Mouse (Mus musculus): ENCODE measurements around the gene Ica1. TPM values are rescaled to one million over a fixed set of nuclear protein-coding genes. Genes with fewer than 3 reads are reported as not detected.
A peak's percentile ranks its signal among the peaks of the same experiment; 100 is the strongest.

The Ica1 gene
- polyA plus RNA-seq, 1 experiment from 2014 or later, result 11.0 TPM

GRCm38 (mm10) chr6:8765801-8766200 lies 12.5 kb downstream of the Ica1 start:
- whole genome bisulfite sequencing, result 93% methylated on average over 3 of the region's 3 CpGs
- ATAC-seq, result no peak
- no peak overlapping the region for H3K4me3 ChIP-seq (ENCODE audit: low read depth, low read length)

DNA sequence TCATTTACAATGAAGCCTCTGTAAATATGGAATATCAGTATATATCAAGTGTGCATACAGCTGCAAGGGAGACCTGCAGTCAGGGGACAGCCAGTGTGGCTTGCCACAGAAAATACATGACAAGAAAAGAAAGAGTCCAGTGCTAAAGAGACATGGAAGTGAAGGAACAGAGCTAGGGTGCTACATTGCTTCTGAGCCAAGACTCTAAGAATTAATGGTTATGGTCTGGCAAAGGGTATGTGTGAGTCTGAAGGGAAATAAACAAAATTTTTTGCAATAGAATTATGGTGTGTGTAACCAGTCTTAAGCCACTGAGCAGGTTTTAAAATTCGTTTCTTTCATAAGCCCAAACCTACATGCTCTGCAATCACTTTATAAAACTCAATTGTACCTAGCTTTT lies 13.2 kb downstream of the Ica1 start:
- 79% methylated on average over 1 of the region's 1 CpGs for WGBS
- H3K27ac ChIP-seq (ENCODE audit: low read depth, low read length), result no peak overlapping the region
- H3K36me3 ChIP-seq (ENCODE audit: control insufficient read depth, insufficient read depth), result no peaks in the 10 kb centered on the region
- H3K4me3 ChIP-seq (ENCODE audit: low read depth, low read length), result no peak overlapping the region
- no peak for TF ChIP-seq CTCF (IDR thresholded peaks at IDR 0.05; ENCODE audit: low read depth)
- H3K9me3 ChIP-seq (ENCODE audit: control insufficient read depth), result no peaks in the 10 kb centered on the region
- H3K4me1 ChIP-seq (replicated peaks; ENCODE audit: control insufficient read depth, insufficient read depth, low read length), result no peaks in the 10 kb centered on the region
- H3K4me2 ChIP-seq (replicated peaks; ENCODE audit: low read depth), result no peak overlapping the region
- no peaks in the 10 kb centered on the region for H3K27me3 ChIP-seq (replicated peaks; ENCODE audit: control insufficient read depth, insufficient read depth, low read length)
- H3K9ac ChIP-seq (ENCODE audit: low read depth, low read length), result no peak overlapping the region
- no peak for ATAC-seq

More at GRCm38 (mm10) chr6:8765801-8766200, 12.5 kb downstream of the Ica1 start:
- Histone ChIP-seq H3K36me3 (ENCODE audit: control insufficient read depth, insufficient read depth) (no peaks in the 10 kb centered on the region), H3K4me2 (replicated peaks; ENCODE audit: low read depth) (no peak overlapping the region), H3K9me3 (ENCODE audit: control insufficient read depth) (no peaks in the 10 kb centered on the region), H3K27me3 (replicated peaks; ENCODE audit: control insufficient read depth, insufficient read depth, low read length) (no peaks in the 10 kb centered on the region), H3K4me1 (replicated peaks; ENCODE audit: control insufficient read depth, insufficient read depth, low read length) (no peaks in the 10 kb centered on the region; the same call in 1 of the 2 replicates), H3K9ac (ENCODE audit: low read depth, low read length) (no peak overlapping the region), H3K27ac (ENCODE audit: low read depth, low read length) (no peak overlapping the region)
- TF ChIP-seq CTCF (IDR thresholded peaks at IDR 0.05; ENCODE audit: low read depth), result no peak

DNA sequence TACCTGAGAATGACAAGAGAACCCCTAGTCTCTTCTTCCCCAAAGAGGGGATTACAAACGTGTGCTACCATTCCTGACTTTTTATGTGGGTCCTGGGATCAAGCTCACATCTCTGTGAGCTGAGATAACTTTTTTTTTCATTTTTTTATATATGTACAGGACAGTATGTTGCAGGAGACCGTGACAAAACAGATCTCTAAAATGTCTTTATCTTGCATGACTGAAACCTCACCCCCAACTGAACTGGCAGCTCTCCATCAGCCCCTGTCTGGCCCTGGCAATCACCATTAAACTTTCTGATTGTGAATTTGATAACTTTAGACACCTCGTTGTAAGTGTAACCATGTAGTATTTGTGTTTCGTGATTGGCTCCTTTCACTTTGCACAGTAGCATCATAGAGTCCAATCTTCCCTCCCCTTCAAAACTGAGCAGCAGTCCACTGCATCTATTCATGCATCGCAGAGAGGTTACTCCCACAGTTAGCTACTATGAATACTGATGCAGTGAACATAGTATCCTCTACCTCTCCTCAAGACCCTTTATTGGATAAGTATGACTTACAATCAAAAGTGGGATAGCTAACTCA lies 17.5 kb downstream of the Ica1 start:
- Histone ChIP-seq H3K4me3 (ENCODE audit: low read depth, low read length) (no peak overlapping the region), H3K27ac (ENCODE audit: low read depth, low read length) (no peak overlapping the region), H3K9ac (ENCODE audit: low read depth, low read length) (no peak overlapping the region), H3K9me3 (ENCODE audit: control insufficient read depth) (no peaks in the 10 kb centered on the region), H3K4me2 (replicated peaks; ENCODE audit: low read depth) (no peak overlapping the region), H3K27me3 (replicated peaks; ENCODE audit: control insufficient read depth, insufficient read depth, low read length) (no peaks in the 10 kb centered on the region), H3K36me3 (ENCODE audit: control insufficient read depth, insufficient read depth) (no peaks in the 10 kb centered on the region), H3K4me1 (replicated peaks; ENCODE audit: control insufficient read depth, insufficient read depth, low read length) (no peaks in the 10 kb centered on the region)
- ATAC-seq, result no peak
- WGBS, result 78% methylated on average over 5 of the region's 5 CpGs
- TF ChIP-seq CTCF (IDR thresholded peaks at IDR 0.05; ENCODE audit: low read depth), result no peak

GRCm38 (mm10) chr6:8759901-8760300 lies 18.4 kb downstream of the Ica1 start:
- H3K4me2 ChIP-seq (replicated peaks; ENCODE audit: low read depth), result no peak overlapping the region
- WGBS, result 91% methylated on average over 1 of the region's 1 CpGs
- H3K27ac ChIP-seq (ENCODE audit: low read depth, low read length), result no peak overlapping the region
- no peak for TF ChIP-seq CTCF (IDR thresholded peaks at IDR 0.05; ENCODE audit: low read depth)
- H3K27me3 ChIP-seq (replicated peaks; ENCODE audit: control insufficient read depth, insufficient read depth, low read length), result no peaks in the 10 kb centered on the region
- no peaks in the 10 kb centered on the region for H3K9me3 ChIP-seq (ENCODE audit: control insufficient read depth)
- H3K4me3 ChIP-seq (ENCODE audit: low read depth, low read length), result no peak overlapping the region
- H3K9ac ChIP-seq (ENCODE audit: low read depth, low read length), result no peak overlapping the region
- no peak for ATAC-seq
- H3K36me3 ChIP-seq (ENCODE audit: control insufficient read depth, insufficient read depth), result no peaks in the 10 kb centered on the region
- H3K4me1 ChIP-seq (replicated peaks; ENCODE audit: control insufficient read depth, insufficient read depth, low read length), result no peaks in the 10 kb centered on the region

- Histone ChIP-seq H3K4me3 (ENCODE audit: low read depth, low read length) (no peak overlapping the region), H3K36me3 (ENCODE audit: control insufficient read depth, insufficient read depth) (no peaks in the 10 kb centered on the region), H3K27me3 (replicated peaks; ENCODE audit: control insufficient read depth, insufficient read depth, low read length) (no peaks in the 10 kb centered on the region), H3K9me3 (ENCODE audit: control insufficient read depth) (no peaks in the 10 kb centered on the region), H3K9ac (ENCODE audit: low read depth, low read length) (no peak overlapping the region), H3K4me2 (replicated peaks; ENCODE audit: low read depth) (no peak overlapping the region), H3K27ac (ENCODE audit: low read depth, low read length) (no peak overlapping the region), H3K4me1 (replicated peaks; ENCODE audit: control insufficient read depth, insufficient read depth, low read length) (no peaks in the 10 kb centered on the region)
- 60% methylated on average over 8 of the region's 8 CpGs for WGBS
- TF ChIP-seq CTCF (IDR thresholded peaks at IDR 0.05; ENCODE audit: low read depth), result no peak
- ATAC-seq, result no peak
These were observed 22.5 kb downstream of the Ica1 start for GRCm38 (mm10) chr6:8755760-8756276.

DNA sequence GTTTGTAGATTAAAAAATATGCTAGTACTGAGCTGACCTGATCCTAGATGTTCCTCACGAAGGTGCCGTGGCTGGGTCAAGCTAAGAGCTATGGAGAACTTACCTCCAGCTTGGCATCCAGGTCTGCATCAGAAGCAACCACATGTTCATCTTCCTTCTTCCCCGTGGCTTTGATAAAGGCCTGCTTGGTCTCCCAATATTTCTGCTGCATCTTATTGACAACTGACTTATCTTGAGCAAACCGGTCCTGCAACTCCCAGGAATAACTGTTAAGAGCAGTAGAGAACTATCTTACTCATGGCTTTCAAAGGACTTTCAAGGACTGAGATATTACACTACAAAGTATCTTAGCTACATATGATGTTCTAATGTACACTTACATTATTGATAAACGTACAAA lies 23.8 kb downstream of the Ica1 start:
- no peak for TF ChIP-seq CTCF (IDR thresholded peaks at IDR 0.05; ENCODE audit: low read depth)
- ATAC-seq, result no peak
- Histone ChIP-seq H3K4me1 (replicated peaks; ENCODE audit: control insufficient read depth, insufficient read depth, low read length) (no peaks in the 10 kb centered on the region), H3K9ac (ENCODE audit: low read depth, low read length) (no peak overlapping the region), H3K27ac (ENCODE audit: low read depth, low read length) (no peak overlapping the region), H3K4me2 (replicated peaks; ENCODE audit: low read depth) (no peak overlapping the region), H3K27me3 (replicated peaks; ENCODE audit: control insufficient read depth, insufficient read depth, low read length) (no peaks in the 10 kb centered on the region), H3K9me3 (ENCODE audit: control insufficient read depth) (no peaks in the 10 kb centered on the region), H3K4me3 (ENCODE audit: low read depth, low read length) (no peak overlapping the region), H3K36me3 (ENCODE audit: control insufficient read depth, insufficient read depth) (no peaks in the 10 kb centered on the region)
- 77% methylated on average over 5 of the region's 5 CpGs for WGBS

GRCm38 (mm10) chr6:8753723-8754036 lies 24.6 kb downstream of the Ica1 start:
- ATAC-seq, result no peak
- Histone ChIP-seq H3K4me1 (replicated peaks; ENCODE audit: control insufficient read depth, insufficient read depth, low read length) (no peaks in the 10 kb centered on the region), H3K4me3 (ENCODE audit: low read depth, low read length) (no peak overlapping the region), H3K27me3 (replicated peaks; ENCODE audit: control insufficient read depth, insufficient read depth, low read length) (no peaks in the 10 kb centered on the region), H3K4me2 (replicated peaks; ENCODE audit: low read depth) (no peak overlapping the region), H3K9ac (ENCODE audit: low read depth, low read length) (no peak overlapping the region), H3K27ac (ENCODE audit: low read depth, low read length) (peak overlapping the region; percentile 58), H3K9me3 (ENCODE audit: control insufficient read depth) (no peaks in the 10 kb centered on the region), H3K36me3 (ENCODE audit: control insufficient read depth, insufficient read depth) (no peaks in the 10 kb centered on the region)
- WGBS, result 80% methylated on average over 2 of the region's 2 CpGs
- no peak for TF ChIP-seq CTCF (IDR thresholded peaks at IDR 0.05; ENCODE audit: low read depth)

Data from intestine, postnatal 0 days (tissue).